Mouse (Mus musculus): ENCODE data around the gene Znhit1.

DNA sequence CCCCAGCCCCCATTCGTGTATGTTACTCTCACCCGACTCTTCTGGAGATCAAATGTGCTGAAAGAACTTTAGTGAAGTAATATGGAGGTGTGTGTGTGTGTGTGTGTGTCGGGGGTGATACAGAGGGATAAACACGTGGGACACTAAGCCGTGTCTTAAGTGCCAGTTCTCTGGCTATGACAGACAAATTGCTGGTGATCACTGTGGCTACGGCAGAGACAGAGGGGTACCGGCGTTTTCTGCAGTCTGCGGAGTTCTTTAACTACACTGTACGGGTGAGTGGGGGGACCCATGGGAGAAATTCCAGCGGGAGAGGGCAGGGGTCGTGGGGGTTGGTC lies at the start of gene Znhit1:
- TF ChIP-seq CTCF (IDR thresholded peaks at IDR 0.05; ENCODE audit: extremely low read depth, insufficient read depth, low read length), result no peak
- TF ChIP-seq POLR2A (IDR thresholded peaks at IDR 0.05; ENCODE audit: extremely low read depth, insufficient read depth, low read length), result no peak
